Mouse (Mus musculus): ENCODE results near the gene Adgrf1.

The Adgrf1 gene

DNA sequence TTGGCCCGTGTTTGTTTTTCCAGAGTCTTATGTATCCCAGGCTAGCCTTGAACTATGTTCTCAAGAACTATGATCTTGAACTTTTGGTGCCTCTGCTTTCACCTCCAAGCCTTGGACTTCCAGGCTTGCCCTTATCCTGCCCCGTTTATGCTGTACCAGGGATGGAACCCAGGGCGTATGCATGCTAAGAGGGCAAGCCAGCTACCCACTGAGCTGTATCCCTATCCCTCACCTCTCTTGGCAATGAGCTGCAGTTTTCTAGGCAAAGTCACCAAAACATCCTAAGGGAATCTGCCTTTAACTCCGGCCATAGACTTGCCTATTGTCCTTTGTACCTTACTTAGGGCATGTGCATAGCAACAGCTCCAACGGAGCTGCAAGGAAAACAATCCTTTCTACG is 92.8 kb downstream of the Adgrf1 start:
- DNase-seq (ENCODE audit: low spot score) = no peak

DNA sequence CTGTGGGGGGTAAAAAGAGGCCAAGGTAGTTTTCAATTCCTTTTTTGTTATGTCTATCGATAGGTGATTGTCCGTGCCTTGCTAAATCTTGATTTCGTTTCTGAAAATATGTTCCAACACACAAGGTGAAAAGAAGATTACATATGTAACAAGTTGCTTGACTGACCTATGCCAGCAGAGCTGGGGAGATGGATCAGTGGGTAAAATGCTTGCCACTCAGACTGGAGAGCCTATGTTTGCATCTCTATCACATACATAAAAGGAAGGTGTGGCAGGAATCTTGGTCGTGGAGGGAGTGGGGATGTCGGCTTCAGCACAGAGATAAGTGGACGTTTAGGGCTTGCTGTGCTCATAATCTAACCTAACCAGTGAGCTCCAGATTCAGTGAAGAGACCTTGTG is 93.8 kb downstream of the Adgrf1 start:
- no peak for DNase-seq (ENCODE audit: low spot score)

DNA sequence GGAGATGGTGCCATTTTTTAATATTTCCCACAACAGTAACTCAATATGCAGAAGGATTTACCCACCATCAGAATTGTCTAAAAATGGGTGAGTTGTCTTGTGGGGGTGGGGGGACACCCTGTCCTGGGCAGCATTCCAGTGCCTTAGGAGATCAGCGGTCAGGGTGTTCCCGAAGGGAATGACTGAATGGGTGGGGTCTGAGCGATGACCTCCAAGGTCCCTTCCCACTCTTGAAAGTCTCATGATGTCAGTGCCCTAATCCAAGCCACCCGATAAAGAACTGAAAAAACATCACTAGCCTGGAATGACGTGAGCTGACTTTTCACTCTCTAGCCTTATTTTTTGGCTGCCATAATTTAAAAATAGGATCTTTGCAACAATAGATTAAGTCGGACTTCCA is 95.2 kb downstream of the Adgrf1 start:
- DNase-seq (ENCODE audit: low spot score) = no peak

DNA sequence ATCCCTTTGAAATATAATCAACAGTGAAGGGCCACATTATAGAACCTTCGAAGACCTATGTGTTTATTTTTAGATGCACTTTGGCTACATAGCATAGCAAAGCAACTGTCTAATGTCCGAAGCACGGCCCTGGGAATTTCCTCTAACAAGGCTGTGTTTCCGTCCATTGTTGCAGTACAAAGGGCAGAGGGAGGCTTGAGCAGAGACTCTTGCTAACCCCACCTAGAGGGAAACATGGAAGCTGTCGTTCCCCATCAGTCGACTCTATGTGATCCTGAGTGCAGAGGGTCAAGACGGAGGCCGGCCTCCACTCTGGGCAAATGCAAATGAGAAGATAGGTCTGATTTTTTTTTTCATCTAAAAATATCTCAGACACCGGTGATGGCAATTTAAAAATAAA is 96.4 kb downstream of the Adgrf1 start:
- DNase-seq (ENCODE audit: low spot score) = no peak

DNA sequence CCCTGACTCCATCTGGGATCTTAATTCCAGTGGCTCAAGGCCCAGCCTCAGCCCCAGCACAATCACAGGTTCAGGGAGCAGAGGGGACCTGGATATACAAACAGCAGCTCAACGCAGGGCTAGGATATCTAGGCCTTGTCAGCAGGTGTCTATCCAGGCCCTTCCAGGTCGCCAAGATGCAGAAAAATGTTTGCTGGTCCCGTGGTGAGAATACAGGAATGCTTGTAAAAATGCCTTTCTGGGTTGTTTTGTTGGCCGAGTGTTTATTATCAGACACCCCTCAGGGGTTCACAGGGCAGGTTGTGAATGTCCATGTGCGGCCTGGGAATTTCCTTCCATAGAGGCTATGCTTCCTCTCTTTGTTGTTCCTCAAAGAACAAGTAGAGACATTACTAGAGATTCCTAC is 98.0 kb downstream of the Adgrf1 start:
- DNase-seq (ENCODE audit: low spot score) = no peak

DNA sequence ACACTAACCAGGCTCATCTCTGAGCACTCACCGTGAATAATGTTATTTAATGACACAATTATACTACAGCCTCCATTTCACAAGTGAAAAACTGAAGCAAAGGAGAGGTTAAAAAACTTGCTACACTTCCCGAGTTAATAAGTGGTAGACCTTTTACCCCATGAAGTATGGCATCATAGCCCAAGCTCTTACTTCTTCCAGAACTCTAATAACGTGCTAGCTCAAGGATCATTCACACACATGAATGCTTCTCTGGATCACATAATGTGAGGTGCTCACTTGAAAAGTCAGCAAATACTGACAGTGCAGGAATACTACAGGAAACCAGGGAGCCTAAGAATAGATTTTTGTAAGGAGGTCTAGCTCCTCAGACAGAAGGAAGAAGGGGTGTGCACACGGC is 102.5 kb downstream of the Adgrf1 start:
- no peak for DNase-seq (ENCODE audit: low spot score)

DNA sequence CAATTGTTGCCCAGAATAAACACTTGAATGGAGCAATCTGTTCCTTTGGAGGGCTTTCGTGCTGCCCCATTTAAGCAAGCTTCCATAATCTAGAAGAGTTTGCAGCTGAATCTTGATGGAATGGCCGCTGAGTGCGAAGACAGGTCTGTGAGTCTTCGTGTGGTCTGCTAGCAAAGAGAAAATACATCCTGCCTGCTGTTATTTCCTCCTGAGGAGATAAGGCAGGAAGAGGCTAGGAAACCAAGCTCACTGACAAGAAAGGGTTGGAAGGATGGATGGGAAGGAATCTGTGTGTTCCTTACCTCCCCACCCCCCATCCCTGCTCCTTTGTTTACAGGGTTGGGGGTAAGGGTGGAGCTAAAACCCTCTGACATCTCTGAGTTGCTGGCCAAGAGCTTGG is 103.9 kb downstream of the Adgrf1 start:
- no peak for DNase-seq (ENCODE audit: low spot score)
